Mouse (Mus musculus): ENCODE data around the gene Slc27a4. TPM values are rescaled to one million over a fixed set of nuclear protein-coding genes. Genes with fewer than 3 reads are reported as not detected.
A peak's percentile ranks its signal among the peaks of the same experiment; 100 is the strongest.

Slc27a4 gene
- polyA plus RNA-seq, 1 experiment from 2014 or later: 16.5 TPM

DNA sequence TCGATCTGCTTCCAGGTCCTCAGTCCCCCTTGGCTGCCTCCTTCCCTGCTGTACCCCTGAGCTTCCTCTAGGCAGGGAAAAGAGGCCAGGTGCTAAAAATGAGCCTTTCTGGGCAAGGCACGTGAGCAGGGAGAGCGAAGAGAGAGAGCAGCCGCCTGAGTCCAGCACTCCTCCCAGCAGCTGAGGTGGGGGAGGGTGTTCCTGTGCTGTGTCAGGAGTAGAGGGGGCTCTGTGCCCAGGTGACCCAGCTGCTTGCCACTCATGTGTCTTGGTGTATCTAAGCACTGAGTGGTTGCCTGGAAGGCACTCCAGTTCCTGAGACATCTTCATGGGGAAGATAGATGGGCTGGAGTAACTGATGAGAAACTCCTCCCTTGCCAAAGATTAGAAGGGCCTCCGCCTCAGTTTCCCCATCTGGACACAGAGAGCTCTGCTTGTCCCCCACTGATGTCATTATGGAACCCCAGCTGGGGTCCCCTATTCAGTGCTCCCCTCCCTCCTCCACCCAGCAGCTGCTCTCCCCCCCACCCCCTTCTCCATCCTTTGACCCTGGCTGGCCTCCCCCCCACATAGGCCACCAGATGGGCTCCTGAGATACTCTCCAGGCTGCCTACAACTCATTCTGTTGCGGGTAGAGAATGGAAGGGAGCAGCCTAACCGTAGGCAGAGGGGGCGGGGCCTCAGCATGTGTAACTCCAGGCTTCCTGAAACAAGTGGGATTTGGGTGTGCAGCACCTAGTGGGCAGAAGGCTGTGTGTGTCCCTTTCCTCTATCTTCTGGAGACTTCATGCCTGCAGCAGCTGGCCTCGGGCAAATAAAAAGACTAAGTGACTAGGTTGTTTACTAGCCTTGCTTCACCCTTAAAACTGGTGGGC is 41.0 kb downstream of the Slc27a4 start:
- no peak overlapping the region for H3K4me2 ChIP-seq (replicated peaks; ENCODE audit: low read depth, low read length)
- no peak overlapping the region for H3K4me3 ChIP-seq (ENCODE audit: low read length)
- H3K27ac ChIP-seq (ENCODE audit: low read length): no peak overlapping the region
- peaks cover 32% of the 10 kb centered on the region for H3K36me3 ChIP-seq (ENCODE audit: insufficient read depth, low read length)
- H3K9ac ChIP-seq (replicated peaks; ENCODE audit: low read length): no peak overlapping the region
- 70% methylated on average over 9 of the region's 9 CpGs for WGBS
- H3K4me1 ChIP-seq (ENCODE audit: insufficient read depth, low read length): peaks cover 12% of the 10 kb centered on the region
- ATAC-seq (ENCODE audit: low FRiP score, low TSS enrichment): no peak
- peaks cover 46% of the 10 kb centered on the region for H3K27me3 ChIP-seq (ENCODE audit: insufficient read depth, low read length)
- no peaks in the 10 kb centered on the region for H3K9me3 ChIP-seq (ENCODE audit: low read length)

DNA sequence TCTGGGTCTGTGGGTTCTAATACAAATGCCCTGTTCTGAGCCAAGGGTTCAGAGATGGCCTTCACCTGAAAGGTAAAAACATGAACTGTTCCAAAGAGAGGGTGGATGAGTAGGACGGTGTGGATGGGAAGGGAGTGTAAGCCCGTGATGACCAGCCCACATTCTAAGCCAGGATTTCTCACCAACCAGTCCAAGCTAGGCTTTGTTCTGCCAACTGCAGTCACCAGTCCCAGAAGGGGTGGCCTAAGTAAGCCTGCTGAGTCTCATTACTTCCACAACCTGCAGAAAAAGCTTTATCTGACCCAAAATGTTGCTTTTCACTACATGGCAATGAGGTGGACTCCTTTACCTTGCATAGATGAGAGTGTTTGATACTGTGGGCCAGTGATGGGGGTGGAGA is 41.7 kb downstream of the Slc27a4 start:
- Histone ChIP-seq H3K36me3 (ENCODE audit: insufficient read depth, low read length) (peaks cover 27% of the 10 kb centered on the region), H3K4me2 (replicated peaks; ENCODE audit: low read depth, low read length) (no peak overlapping the region), H3K4me3 (ENCODE audit: low read length) (no peak overlapping the region), H3K9me3 (ENCODE audit: low read length) (no peaks in the 10 kb centered on the region), H3K27me3 (ENCODE audit: insufficient read depth, low read length) (peaks cover 49% of the 10 kb centered on the region), H3K27ac (ENCODE audit: low read length) (no peak overlapping the region), H3K9ac (replicated peaks; ENCODE audit: low read length) (no peak overlapping the region), H3K4me1 (ENCODE audit: insufficient read depth, low read length) (peaks cover 12% of the 10 kb centered on the region)
- ATAC-seq (ENCODE audit: low FRiP score, low TSS enrichment): no peak
- WGBS: 87% methylated on average over 2 of the region's 2 CpGs

DNA sequence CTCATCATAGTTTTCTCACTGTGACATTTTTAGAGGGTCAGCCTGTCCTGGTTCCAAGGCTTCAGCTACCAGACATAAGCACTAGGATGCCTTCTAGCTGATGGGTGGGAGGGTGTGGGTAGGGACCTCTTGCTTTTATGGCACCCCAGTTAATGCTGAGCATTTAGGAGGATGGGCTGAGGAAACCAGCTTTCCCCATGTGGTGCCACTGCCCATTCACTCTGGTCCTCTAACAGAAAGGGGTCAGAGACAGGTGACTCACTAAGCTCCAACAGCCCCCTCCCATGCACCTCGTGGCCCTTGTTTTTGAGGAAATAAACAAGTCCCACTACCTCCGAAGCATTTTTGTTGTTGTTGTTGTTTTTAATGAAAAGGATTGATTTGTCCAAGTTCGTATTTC is 42.2 kb downstream of the Slc27a4 start:
- H3K4me1 ChIP-seq (ENCODE audit: insufficient read depth, low read length): peaks cover 12% of the 10 kb centered on the region
- H3K36me3 ChIP-seq (ENCODE audit: insufficient read depth, low read length): peaks cover 27% of the 10 kb centered on the region
- H3K4me3 ChIP-seq (ENCODE audit: low read length): no peak overlapping the region
- no peak overlapping the region for H3K9ac ChIP-seq (replicated peaks; ENCODE audit: low read length)
- peaks cover 49% of the 10 kb centered on the region for H3K27me3 ChIP-seq (ENCODE audit: insufficient read depth, low read length)
- H3K27ac ChIP-seq (ENCODE audit: low read length): no peak overlapping the region
- H3K9me3 ChIP-seq (ENCODE audit: low read length): no peaks in the 10 kb centered on the region
- WGBS: 16% methylated on average over 3 of the region's 3 CpGs
- H3K4me2 ChIP-seq (replicated peaks; ENCODE audit: low read depth, low read length): no peak overlapping the region
- no peak for ATAC-seq (ENCODE audit: low FRiP score, low TSS enrichment)

DNA sequence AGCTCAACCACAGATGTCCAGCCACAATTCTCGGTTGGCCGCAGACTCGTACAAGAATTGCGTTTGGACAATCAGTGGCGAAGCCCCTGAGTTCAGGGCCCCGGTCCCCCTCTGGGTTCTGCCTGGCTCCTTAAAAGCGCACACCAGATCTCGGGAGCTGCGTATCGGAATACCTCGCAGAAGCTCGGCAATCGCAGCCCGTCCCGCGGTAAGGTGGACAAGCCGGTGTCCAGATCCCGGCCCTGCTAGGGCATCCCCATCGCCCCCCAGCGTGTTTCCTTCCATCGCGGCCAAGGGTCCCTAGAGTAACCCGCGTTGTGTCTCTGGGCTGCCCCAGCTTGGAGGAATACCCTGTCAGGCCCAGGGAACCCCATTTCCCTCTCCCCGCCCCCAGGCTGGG is 43.2 kb downstream of the Slc27a4 start:
- ATAC-seq (ENCODE audit: low FRiP score, low TSS enrichment): peak; percentile 8; the same call in 1 of the 2 replicates
- WGBS: 11% methylated on average over 25 of the region's 25 CpGs
- Histone ChIP-seq H3K4me1 (ENCODE audit: insufficient read depth, low read length) (peaks cover 12% of the 10 kb centered on the region), H3K27me3 (ENCODE audit: insufficient read depth, low read length) (peaks cover 49% of the 10 kb centered on the region), H3K9ac (replicated peaks; ENCODE audit: low read length) (peak overlapping the region; percentile 57), H3K4me3 (ENCODE audit: low read length) (peak overlapping the region; percentile 38), H3K9me3 (ENCODE audit: low read length) (no peaks in the 10 kb centered on the region), H3K27ac (ENCODE audit: low read length) (no peak overlapping the region), H3K36me3 (ENCODE audit: insufficient read depth, low read length) (peaks cover 27% of the 10 kb centered on the region), H3K4me2 (replicated peaks; ENCODE audit: low read depth, low read length) (peak overlapping the region; percentile 55)

DNA sequence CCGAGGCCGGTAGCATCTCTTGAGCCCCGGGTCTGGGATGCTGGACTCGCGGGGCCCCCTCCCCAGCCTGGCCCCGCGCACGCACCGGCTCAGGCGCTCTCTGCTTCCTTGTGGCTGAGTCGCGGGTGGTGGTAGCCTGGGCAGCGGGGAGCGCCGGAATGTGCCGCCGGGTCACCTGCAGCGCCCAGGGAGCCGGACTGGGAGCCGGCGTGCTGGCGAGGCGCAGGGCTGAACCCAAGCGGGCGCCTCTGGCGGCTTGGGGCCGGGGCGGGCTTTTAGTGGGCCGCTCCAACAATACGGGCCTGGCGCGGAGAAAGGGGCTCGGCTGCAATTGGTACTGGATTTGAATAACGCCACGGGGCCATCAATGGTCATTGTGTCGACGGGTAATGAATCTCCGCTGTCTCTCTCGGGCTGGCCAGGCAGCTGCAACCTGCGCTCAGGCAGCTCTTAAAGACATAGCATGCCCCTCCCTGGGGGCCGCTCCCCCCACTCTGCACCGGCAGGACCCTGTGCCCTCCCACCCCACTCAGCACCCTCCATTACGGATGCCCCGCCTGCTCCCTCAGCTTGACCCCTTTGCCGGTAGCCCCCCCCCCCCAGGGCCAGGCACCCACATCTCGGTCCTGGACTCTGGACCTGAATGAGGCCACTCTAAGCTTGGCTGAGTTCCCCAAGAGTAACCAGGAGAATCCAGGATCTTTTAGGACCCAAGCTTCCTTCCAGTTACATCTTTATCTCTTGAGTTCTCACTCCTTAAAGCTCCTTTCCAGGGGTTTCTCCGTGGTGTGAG is 43.8 kb downstream of the Slc27a4 start:
- peak overlapping the region; percentile 55 for H3K4me2 ChIP-seq (replicated peaks; ENCODE audit: low read depth, low read length)
- ATAC-seq (ENCODE audit: low FRiP score, low TSS enrichment): peak; percentile 30; the same call in 1 of the 2 replicates
- H3K36me3 ChIP-seq (ENCODE audit: insufficient read depth, low read length): peaks cover 26% of the 10 kb centered on the region
- peaks cover 49% of the 10 kb centered on the region for H3K27me3 ChIP-seq (ENCODE audit: insufficient read depth, low read length)
- peak overlapping the region; percentile 57 for H3K9ac ChIP-seq (replicated peaks; ENCODE audit: low read length)
- WGBS: 6% methylated on average over 46 of the region's 47 CpGs
- H3K27ac ChIP-seq (ENCODE audit: low read length): no peak overlapping the region
- no peaks in the 10 kb centered on the region for H3K9me3 ChIP-seq (ENCODE audit: low read length)
- H3K4me1 ChIP-seq (ENCODE audit: insufficient read depth, low read length): peaks cover 12% of the 10 kb centered on the region
- H3K4me3 ChIP-seq (ENCODE audit: low read length): peak overlapping the region; percentile 38

DNA sequence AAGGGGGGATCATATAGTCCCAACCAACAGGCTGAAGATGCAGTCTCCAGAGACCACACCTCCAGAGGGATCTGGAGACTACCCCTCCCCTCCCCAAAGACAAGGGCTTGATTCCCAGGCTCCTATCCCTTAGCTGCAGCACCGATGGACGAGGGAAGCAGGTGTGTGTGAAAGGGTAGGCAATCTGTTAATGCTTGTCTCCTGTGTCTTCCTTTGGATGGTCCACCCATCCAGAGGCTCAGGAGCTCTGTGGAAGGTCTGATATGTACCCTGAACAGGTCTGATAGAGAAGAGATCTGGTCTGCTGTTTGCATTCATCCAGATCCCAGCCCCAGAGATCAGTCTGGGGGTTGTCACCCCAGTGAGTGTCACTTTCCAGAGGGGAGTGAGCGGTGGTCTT is 44.5 kb downstream of the Slc27a4 start:
- no peak overlapping the region for H3K4me3 ChIP-seq (ENCODE audit: low read length)
- H3K4me2 ChIP-seq (replicated peaks; ENCODE audit: low read depth, low read length): 0 out of 2 replicates have a peak overlapping the region, but pooled peaks have one; percentile 55
- peaks cover 22% of the 10 kb centered on the region for H3K36me3 ChIP-seq (ENCODE audit: insufficient read depth, low read length)
- H3K27ac ChIP-seq (ENCODE audit: low read length): no peak overlapping the region
- no peaks in the 10 kb centered on the region for H3K9me3 ChIP-seq (ENCODE audit: low read length)
- WGBS: 56% methylated on average over 3 of the region's 3 CpGs
- peaks cover 49% of the 10 kb centered on the region for H3K27me3 ChIP-seq (ENCODE audit: insufficient read depth, low read length)
- no peak for ATAC-seq (ENCODE audit: low FRiP score, low TSS enrichment)
- no peak overlapping the region for H3K9ac ChIP-seq (replicated peaks; ENCODE audit: low read length)
- H3K4me1 ChIP-seq (ENCODE audit: insufficient read depth, low read length): peaks cover 12% of the 10 kb centered on the region

DNA sequence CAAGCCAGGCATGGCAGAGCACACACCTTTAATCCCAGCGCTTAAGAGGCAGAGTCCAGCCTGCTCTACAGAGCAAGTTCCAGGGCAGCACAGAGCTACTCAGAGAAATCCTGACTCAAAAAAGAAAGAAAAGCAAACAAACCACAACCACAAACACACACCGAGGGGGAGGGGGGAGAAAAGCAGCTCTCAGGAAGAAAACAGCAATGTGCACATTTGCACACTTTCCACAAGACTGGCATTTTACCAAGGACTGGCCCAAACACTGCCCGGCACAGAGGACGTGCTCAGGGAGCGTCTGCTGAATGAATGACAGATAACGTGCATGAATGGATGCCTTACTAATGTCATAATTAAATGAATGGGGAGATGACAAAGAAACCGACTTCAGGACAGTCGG is 46.6 kb downstream of the Slc27a4 start:
- Histone ChIP-seq H3K4me1 (ENCODE audit: insufficient read depth, low read length) (peaks cover 12% of the 10 kb centered on the region), H3K4me2 (replicated peaks; ENCODE audit: low read depth, low read length) (no peak overlapping the region), H3K4me3 (ENCODE audit: low read length) (no peak overlapping the region), H3K27me3 (ENCODE audit: insufficient read depth, low read length) (peaks cover 39% of the 10 kb centered on the region), H3K9me3 (ENCODE audit: low read length) (no peaks in the 10 kb centered on the region), H3K36me3 (ENCODE audit: insufficient read depth, low read length) (0 out of 2 replicates have a peak, but pooled peaks cover 4% of the 10 kb centered on the region), H3K27ac (ENCODE audit: low read length) (no peak overlapping the region), H3K9ac (replicated peaks; ENCODE audit: low read length) (no peak overlapping the region; the same call in 1 of the 2 replicates)
- 75% methylated on average over 8 of the region's 8 CpGs for WGBS
- no peak for ATAC-seq (ENCODE audit: low FRiP score, low TSS enrichment)

DNA sequence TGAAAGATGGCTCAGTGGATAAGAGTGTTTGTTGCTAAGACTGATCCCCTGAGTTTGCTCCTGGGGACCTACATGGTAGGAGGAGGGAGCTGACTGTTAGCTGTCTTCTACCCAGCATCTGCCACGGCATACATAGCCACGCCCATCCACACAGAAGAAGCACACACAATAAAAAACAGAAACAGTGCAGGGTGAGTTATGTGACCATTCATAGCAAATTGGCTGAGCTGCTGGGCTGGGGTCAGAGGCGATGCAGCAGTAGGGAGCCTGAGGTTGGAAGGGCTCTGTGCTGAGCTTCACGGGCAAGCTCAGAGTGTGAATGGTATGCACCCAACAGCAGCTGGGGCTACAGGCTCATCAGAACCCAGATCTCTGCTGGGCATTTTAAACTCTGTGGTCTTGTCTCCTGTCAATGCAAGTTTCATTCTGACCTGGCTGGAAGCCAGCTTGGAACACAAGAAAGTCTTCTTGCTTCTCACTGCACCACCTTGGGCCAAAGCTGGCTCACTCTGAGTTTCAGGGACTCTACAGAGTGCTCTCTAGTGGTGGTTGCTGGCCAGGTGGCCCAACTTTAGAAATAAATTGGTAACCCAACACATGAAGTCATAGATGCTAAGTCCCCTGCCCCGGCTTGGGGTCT is 47.5 kb downstream of the Slc27a4 start:
- Histone ChIP-seq H3K27ac (ENCODE audit: low read length) (no peak overlapping the region), H3K4me1 (ENCODE audit: insufficient read depth, low read length) (peaks cover 12% of the 10 kb centered on the region), H3K36me3 (ENCODE audit: insufficient read depth, low read length) (no peaks in the 10 kb centered on the region), H3K9ac (replicated peaks; ENCODE audit: low read length) (no peak overlapping the region), H3K9me3 (ENCODE audit: low read length) (no peaks in the 10 kb centered on the region), H3K4me2 (replicated peaks; ENCODE audit: low read depth, low read length) (no peak overlapping the region), H3K4me3 (ENCODE audit: low read length) (no peak overlapping the region), H3K27me3 (ENCODE audit: insufficient read depth, low read length) (peaks cover 30% of the 10 kb centered on the region)
- no peak for ATAC-seq (ENCODE audit: low FRiP score, low TSS enrichment)
- 55% methylated on average over 5 of the region's 5 CpGs for WGBS

DNA sequence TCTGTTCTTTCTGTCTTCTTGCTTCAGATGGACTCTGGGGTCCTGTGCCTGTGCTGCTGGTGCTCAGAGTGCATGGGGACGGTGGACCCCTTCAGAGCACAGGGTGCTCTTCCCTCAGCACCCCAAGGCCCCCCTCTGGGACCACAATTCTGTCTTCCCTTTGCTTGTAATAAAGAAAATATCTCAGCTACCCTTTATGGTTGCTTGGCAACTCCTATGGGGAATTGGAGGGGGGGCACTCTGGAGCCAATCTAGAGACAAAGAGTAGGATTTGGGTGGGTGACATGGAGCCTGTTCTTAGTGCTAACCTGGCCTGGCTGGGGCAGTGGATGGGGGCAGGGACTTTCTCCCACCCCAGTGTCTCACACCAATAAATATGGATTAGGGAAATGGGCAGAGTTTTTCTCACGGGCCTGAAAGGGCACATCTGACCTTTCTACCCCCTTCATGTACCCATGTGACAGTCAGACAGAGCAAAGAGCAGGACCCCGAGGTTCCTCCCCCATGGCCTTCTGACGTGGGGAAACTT is 50.6 kb downstream of the Slc27a4 start:
- H3K4me3 ChIP-seq (ENCODE audit: low read length): no peak overlapping the region
- H3K36me3 ChIP-seq (ENCODE audit: insufficient read depth, low read length): no peaks in the 10 kb centered on the region
- H3K4me2 ChIP-seq (replicated peaks; ENCODE audit: low read depth, low read length): no peak overlapping the region
- H3K9ac ChIP-seq (replicated peaks; ENCODE audit: low read length): no peak overlapping the region
- no peak overlapping the region for H3K27ac ChIP-seq (ENCODE audit: low read length)
- peaks cover 4% of the 10 kb centered on the region; the same call in 1 of the 2 replicates for H3K4me1 ChIP-seq (ENCODE audit: insufficient read depth, low read length)
- no peaks in the 10 kb centered on the region for H3K9me3 ChIP-seq (ENCODE audit: low read length)
- 48% methylated on average over 4 of the region's 4 CpGs for WGBS
- no peak for ATAC-seq (ENCODE audit: low FRiP score, low TSS enrichment)
- H3K27me3 ChIP-seq (ENCODE audit: insufficient read depth, low read length): peaks cover 7% of the 10 kb centered on the region; the same call in 1 of the 2 replicates

Data from kidney, embryonic 16.5 days (tissue).